Mouse (Mus musculus): ENCODE measurements at regions not wholly inside any gene's neighbourhood (a gene's known extent, or its start where the extent isn't known, plus 50 kb on each side); places are given as distances from the start of the nearest gene placed in this dataset.

DNA sequence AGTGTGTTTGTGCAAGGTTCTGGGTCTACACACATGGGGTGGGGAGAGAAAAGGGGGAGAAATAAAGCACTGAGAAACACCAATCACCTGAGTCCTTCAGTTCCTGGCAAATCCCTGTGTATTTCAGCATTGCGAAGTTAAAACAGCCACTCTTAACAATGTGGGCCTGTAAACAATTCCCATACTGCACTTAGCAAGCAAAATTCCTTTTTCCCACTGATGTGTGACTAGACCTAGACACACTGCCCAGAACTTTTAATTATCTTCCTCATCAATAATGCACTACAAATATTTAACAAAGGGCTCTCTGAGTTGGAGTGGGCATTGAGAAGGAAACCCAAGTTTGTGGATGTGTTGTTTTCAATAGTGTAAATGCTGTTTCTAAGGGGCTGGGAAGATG is 166.7 kb downstream of the Adamts15 start:
- Histone ChIP-seq H3K4me2 (ENCODE audit: low read length) (no peak overlapping the region), H3K27me3 (ENCODE audit: insufficient read depth, low read length) (no peaks in the 10 kb centered on the region), H3K4me1 (replicated peaks; ENCODE audit: insufficient read depth, low read length) (no peaks in the 10 kb centered on the region), H3K4me3 (replicated peaks; ENCODE audit: low read depth, low read length) (no peak overlapping the region), H3K9me3 (replicated peaks; ENCODE audit: low read length) (no peaks in the 10 kb centered on the region), H3K36me3 (ENCODE audit: insufficient read depth, low read length) (no peaks in the 10 kb centered on the region), H3K9ac (ENCODE audit: low read depth, low read length) (no peak overlapping the region), H3K27ac (0 out of 2 replicates have a peak overlapping the region, but pooled peaks have one; percentile 38)
- WGBS, result 63% methylated on average over 1 of the region's 1 CpGs
- DNase-seq (ENCODE audit: low spot score), result no peak
- no peak for ATAC-seq (replicated peaks; ENCODE audit: low FRiP score, low read depth)
- no peak for TF ChIP-seq CTCF (IDR thresholded peaks at IDR 0.05; ENCODE audit: low read depth)

DNA sequence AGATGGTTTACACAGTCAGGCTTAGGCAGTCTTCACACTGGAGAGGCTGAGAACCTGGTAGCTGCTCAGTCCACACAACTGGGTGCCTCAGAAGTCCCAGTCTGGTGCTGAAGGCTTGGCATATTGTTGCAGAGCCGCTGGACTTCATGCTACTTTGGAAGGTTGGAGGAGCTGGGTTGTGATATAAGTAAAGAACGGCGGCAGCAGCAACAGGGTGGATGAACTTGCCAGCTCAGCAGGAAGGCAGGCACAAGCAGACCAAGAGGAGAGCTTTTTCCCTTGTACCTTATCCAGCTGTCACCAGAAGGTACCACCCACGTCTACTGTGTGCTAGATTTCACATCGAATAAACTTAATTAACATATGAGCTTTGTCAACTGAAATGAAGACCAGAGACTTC is 167.4 kb downstream of the Adamts15 start:
- H3K4me3 ChIP-seq (replicated peaks; ENCODE audit: low read depth, low read length), result no peak overlapping the region
- no peaks in the 10 kb centered on the region for H3K27me3 ChIP-seq (ENCODE audit: insufficient read depth, low read length)
- TF ChIP-seq CTCF (IDR thresholded peaks at IDR 0.05; ENCODE audit: low read depth), result no peak
- no peaks in the 10 kb centered on the region for H3K9me3 ChIP-seq (replicated peaks; ENCODE audit: low read length)
- no peaks in the 10 kb centered on the region for H3K36me3 ChIP-seq (ENCODE audit: insufficient read depth, low read length)
- no peak for DNase-seq (ENCODE audit: low spot score)
- H3K9ac ChIP-seq (ENCODE audit: low read depth, low read length), result no peak overlapping the region
- no peak overlapping the region for H3K4me2 ChIP-seq (ENCODE audit: low read length)
- WGBS, result 87% methylated on average over 5 of the region's 5 CpGs
- H3K27ac ChIP-seq, result no peak overlapping the region
- no peaks in the 10 kb centered on the region for H3K4me1 ChIP-seq (replicated peaks; ENCODE audit: insufficient read depth, low read length)
- ATAC-seq (replicated peaks; ENCODE audit: low FRiP score, low read depth), result no peak

DNA sequence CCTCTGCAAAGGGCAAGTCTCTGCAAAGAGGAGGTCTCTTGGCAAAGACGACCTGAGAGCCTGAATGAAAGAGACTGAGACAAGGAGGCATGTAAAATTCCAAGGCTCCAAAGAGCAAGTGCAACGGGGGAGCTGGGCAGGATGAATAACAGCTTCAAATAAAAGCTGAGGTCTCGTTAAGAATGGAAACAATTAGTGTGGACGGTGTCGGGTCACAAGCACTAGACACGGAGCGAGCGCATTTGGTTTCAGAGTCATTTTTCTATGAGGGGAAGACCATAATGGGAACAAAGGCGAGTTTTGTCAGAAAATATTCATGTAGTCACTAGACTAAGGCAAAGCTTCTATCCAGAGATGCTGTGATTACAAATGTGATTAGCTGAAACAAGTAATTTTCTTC is 178.8 kb downstream of the Adamts15 start:
- no peak overlapping the region for H3K4me2 ChIP-seq (ENCODE audit: low read length)
- no peak overlapping the region for H3K4me3 ChIP-seq (replicated peaks; ENCODE audit: low read depth, low read length)
- WGBS, result 31% methylated on average over 9 of the region's 9 CpGs
- DNase-seq (ENCODE audit: low spot score) (peak; percentile 51), ATAC-seq (replicated peaks; ENCODE audit: low FRiP score, low read depth) (no peak)
- H3K9me3 ChIP-seq (replicated peaks; ENCODE audit: low read length), result no peaks in the 10 kb centered on the region
- H3K36me3 ChIP-seq (ENCODE audit: insufficient read depth, low read length), result no peaks in the 10 kb centered on the region
- TF ChIP-seq CTCF (IDR thresholded peaks at IDR 0.05; ENCODE audit: low read depth), result no peak
- no peaks in the 10 kb centered on the region for H3K4me1 ChIP-seq (replicated peaks; ENCODE audit: insufficient read depth, low read length)
- no peak overlapping the region for H3K27ac ChIP-seq
- no peak overlapping the region for H3K9ac ChIP-seq (ENCODE audit: low read depth, low read length)
- no peaks in the 10 kb centered on the region for H3K27me3 ChIP-seq (ENCODE audit: insufficient read depth, low read length)

- no peaks in the 10 kb centered on the region for H3K27me3 ChIP-seq (ENCODE audit: insufficient read depth, low read length)
- 20% methylated on average over 8 of the region's 8 CpGs for WGBS
- no peaks in the 10 kb centered on the region for H3K4me1 ChIP-seq (replicated peaks; ENCODE audit: insufficient read depth, low read length)
- peak; percentile 87 for ATAC-seq (replicated peaks; ENCODE audit: low FRiP score, low read depth)
- no peak for TF ChIP-seq CTCF (IDR thresholded peaks at IDR 0.05; ENCODE audit: low read depth)
- H3K9ac ChIP-seq (ENCODE audit: low read depth, low read length), result no peak overlapping the region
- H3K27ac ChIP-seq, result no peak overlapping the region
- DNase-seq (ENCODE audit: low spot score), result peak; percentile 88
- no peak overlapping the region for H3K4me2 ChIP-seq (ENCODE audit: low read length)
- no peak overlapping the region for H3K4me3 ChIP-seq (replicated peaks; ENCODE audit: low read depth, low read length)
- H3K36me3 ChIP-seq (ENCODE audit: insufficient read depth, low read length), result no peaks in the 10 kb centered on the region
- H3K9me3 ChIP-seq (replicated peaks; ENCODE audit: low read length), result no peaks in the 10 kb centered on the region
These were observed 179.7 kb downstream of the Adamts15 start for GRCm38 (mm10) chr9:30742471-30743098.

- no peak for TF ChIP-seq CTCF (IDR thresholded peaks at IDR 0.05; ENCODE audit: low read depth)
- peak; percentile 25; the same call in 1 of the 2 replicates for ATAC-seq (replicated peaks; ENCODE audit: low FRiP score, low read depth)
- WGBS, result 19% methylated on average over 2 of the region's 2 CpGs
- Histone ChIP-seq H3K4me2 (ENCODE audit: low read length) (no peak overlapping the region), H3K36me3 (ENCODE audit: insufficient read depth, low read length) (no peaks in the 10 kb centered on the region), H3K27ac (no peak overlapping the region), H3K9me3 (replicated peaks; ENCODE audit: low read length) (no peaks in the 10 kb centered on the region), H3K9ac (ENCODE audit: low read depth, low read length) (no peak overlapping the region), H3K4me1 (replicated peaks; ENCODE audit: insufficient read depth, low read length) (no peaks in the 10 kb centered on the region), H3K4me3 (replicated peaks; ENCODE audit: low read depth, low read length) (no peak overlapping the region), H3K27me3 (ENCODE audit: insufficient read depth, low read length) (no peaks in the 10 kb centered on the region)
- peak; percentile 91 for DNase-seq (ENCODE audit: low spot score)
These were observed 190.6 kb downstream of the Adamts15 start for GRCm38 (mm10) chr9:30731687-30732086.

- no peak for DNase-seq (ENCODE audit: low spot score)
- H3K27me3 ChIP-seq (ENCODE audit: insufficient read depth, low read length), result no peaks in the 10 kb centered on the region
- no peaks in the 10 kb centered on the region for H3K9me3 ChIP-seq (replicated peaks; ENCODE audit: low read length)
- no peak for TF ChIP-seq CTCF (IDR thresholded peaks at IDR 0.05; ENCODE audit: low read depth)
- H3K4me1 ChIP-seq (replicated peaks; ENCODE audit: insufficient read depth, low read length), result no peaks in the 10 kb centered on the region
- H3K36me3 ChIP-seq (ENCODE audit: insufficient read depth, low read length), result no peaks in the 10 kb centered on the region
- H3K4me2 ChIP-seq (ENCODE audit: low read length), result no peak overlapping the region
- H3K9ac ChIP-seq (ENCODE audit: low read depth, low read length), result no peak overlapping the region
- no peak overlapping the region for H3K4me3 ChIP-seq (replicated peaks; ENCODE audit: low read depth, low read length)
- H3K27ac ChIP-seq, result no peak overlapping the region
- no peak for ATAC-seq (replicated peaks; ENCODE audit: low FRiP score, low read depth)
- 79% methylated on average over 1 of the region's 1 CpGs for WGBS
These were observed 198.7 kb downstream of the Adamts15 start for GRCm38 (mm10) chr9:30723364-30724070.
